Mouse (Mus musculus): ENCODE measurements around the gene Selenos.
A peak's percentile ranks its signal among the peaks of the same experiment; 100 is the strongest.

The Selenos gene

GRCm38 (mm10) chr7:66124551-66124968, 45.1 kb downstream of the Selenos start:
- TF ChIP-seq GATA4 (IDR thresholded peaks at IDR 0.05; ENCODE audit: insufficient replicate concordance, low read length), result no peak

GRCm38 (mm10) chr7:66125368-66125767, 45.9 kb downstream of the Selenos start:
- TF ChIP-seq GATA4 (IDR thresholded peaks at IDR 0.05; ENCODE audit: insufficient replicate concordance, low read length), result no peak

- no peak for TF ChIP-seq GATA4 (IDR thresholded peaks at IDR 0.05; ENCODE audit: insufficient replicate concordance, low read length)
These were observed 48.6 kb downstream of the Selenos start for GRCm38 (mm10) chr7:66127951-66128645.

- no peak for TF ChIP-seq GATA4 (IDR thresholded peaks at IDR 0.05; ENCODE audit: insufficient replicate concordance, low read length)
These were observed 49.4 kb downstream of the Selenos start for GRCm38 (mm10) chr7:66128857-66129256.

GRCm38 (mm10) chr7:66130296-66130695, 50.8 kb downstream of the Selenos start:
- no peak for TF ChIP-seq GATA4 (IDR thresholded peaks at IDR 0.05; ENCODE audit: insufficient replicate concordance, low read length)

GRCm38 (mm10) chr7:66131776-66132421, 52.5 kb downstream of the Selenos start:
- no peak for TF ChIP-seq GATA4 (IDR thresholded peaks at IDR 0.05; ENCODE audit: insufficient replicate concordance, low read length)

- no peak for TF ChIP-seq GATA4 (IDR thresholded peaks at IDR 0.05; ENCODE audit: insufficient replicate concordance, low read length)
These were observed 54.7 kb downstream of the Selenos start for GRCm38 (mm10) chr7:66134154-66134553.

GRCm38 (mm10) chr7:66135644-66136043, 56.2 kb downstream of the Selenos start:
- TF ChIP-seq GATA4 (IDR thresholded peaks at IDR 0.05; ENCODE audit: insufficient replicate concordance, low read length), result no peak

- peak; percentile 26; the same call in 1 of the 2 replicates for TF ChIP-seq GATA4 (IDR thresholded peaks at IDR 0.05; ENCODE audit: insufficient replicate concordance, low read length)
These were observed 56.7 kb downstream of the Selenos start for GRCm38 (mm10) chr7:66136187-66136586.

- no peak for TF ChIP-seq GATA4 (IDR thresholded peaks at IDR 0.05; ENCODE audit: insufficient replicate concordance, low read length)
These were observed 57.9 kb downstream of the Selenos start for GRCm38 (mm10) chr7:66137309-66137708.

- no peak for TF ChIP-seq GATA4 (IDR thresholded peaks at IDR 0.05; ENCODE audit: insufficient replicate concordance, low read length)
These were observed 58.9 kb downstream of the Selenos start for GRCm38 (mm10) chr7:66138301-66138700.

GRCm38 (mm10) chr7:66138878-66139277, 59.4 kb downstream of the Selenos start:
- TF ChIP-seq GATA4 (IDR thresholded peaks at IDR 0.05; ENCODE audit: insufficient replicate concordance, low read length), result no peak
